24 mouse cellular contexts compared by ENCODE assay signal in the genomic region with DNA sequence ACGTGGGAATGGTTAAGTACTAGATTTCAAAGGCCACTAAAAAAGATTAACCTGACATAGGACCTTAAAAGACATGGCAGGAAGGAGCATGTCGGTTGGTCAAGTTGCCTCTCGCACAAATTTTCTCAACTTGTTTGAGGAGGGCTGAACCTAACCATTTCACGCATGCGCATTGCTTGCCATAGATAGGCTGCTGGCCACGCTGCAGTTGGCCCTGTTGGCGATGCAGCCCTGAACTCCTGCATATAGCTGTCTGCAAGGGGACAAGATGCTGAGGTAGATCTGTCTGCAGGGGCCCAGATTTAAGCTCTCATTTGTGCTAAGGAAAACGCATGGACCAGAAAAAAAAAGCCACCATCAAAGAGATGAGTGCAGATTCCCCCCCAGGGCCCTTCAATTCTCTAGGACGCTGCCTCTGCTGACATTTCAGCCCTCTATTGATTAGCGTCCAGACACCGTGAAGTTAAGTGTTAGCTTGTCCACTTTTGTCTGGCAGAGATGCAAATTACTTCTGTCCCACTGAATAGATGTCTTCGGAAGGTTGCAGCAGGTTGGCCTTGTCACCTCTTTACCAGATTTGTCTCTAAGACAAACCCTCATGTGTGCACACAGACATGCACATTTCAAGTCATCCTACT.
A peak's percentile ranks its signal among the peaks of the same experiment; 100 is the strongest.
DNase-seq lines count a peak whose midpoint lies in the region; ATAC-seq and TF ChIP-seq lines count a peak whose summit lies in the region.
"Had no signal": no experiment of that assay in that cellular context is flagged by ENCODE, and none has a peak within 500 bp of the region (broad histone marks: within the 10 kb centered on the region; RNA-seq: fewer than 3 reads in every experiment).

No protein-coding gene starts in this region.

- H3K9ac ChIP-seq in midbrain, embryonic 11.5 days (ENCODE audit: low read length): no peak overlapping the region
- H3K9ac ChIP-seq in midbrain, postnatal 0 days (replicated peaks; ENCODE audit: low read length, poor library complexity, severe bottlenecking): no peak overlapping the region
- H3K9ac ChIP-seq: embryonic facial prominence, embryonic 15.5 days; forebrain, embryonic 13.5 days; hindbrain, embryonic 15.5 days; intestine, embryonic 15.5 days; limb, embryonic 13.5 days; lung, embryonic 15.5 days had no signal

- H3K4me1 ChIP-seq in midbrain, embryonic 11.5 days (ENCODE audit: control insufficient read depth, insufficient read depth, low read length): peaks cover 33% of the 10 kb centered on the region
- H3K4me1 ChIP-seq in midbrain, postnatal 0 days (ENCODE audit: insufficient read depth, low read length): peaks cover 12% of the 10 kb centered on the region
- H3K4me1 ChIP-seq: intestine, embryonic 15.5 days; lung, embryonic 15.5 days had no signal

- H3K4me3 ChIP-seq in midbrain, embryonic 11.5 days (ENCODE audit: low read depth, low read length): no peak overlapping the region
- H3K4me3 ChIP-seq in midbrain, postnatal 0 days (ENCODE audit: low read depth, low read length): no peak overlapping the region
- H3K4me3 ChIP-seq: embryonic facial prominence, embryonic 10.5 days; embryonic facial prominence, embryonic 15.5 days; forebrain, embryonic 13.5 days; hindbrain, embryonic 15.5 days; intestine, embryonic 15.5 days; limb, embryonic 13.5 days; lung, embryonic 15.5 days had no signal

- H3K4me2 ChIP-seq in midbrain, embryonic 11.5 days: no peak overlapping the region
- no peak overlapping the region for H3K4me2 ChIP-seq in midbrain, postnatal 0 days (ENCODE audit: low read depth, low read length, poor library complexity, severe bottlenecking)
- H3K4me2 ChIP-seq: embryonic facial prominence, embryonic 15.5 days; forebrain, embryonic 13.5 days; hindbrain, embryonic 15.5 days; intestine, embryonic 15.5 days; limb, embryonic 13.5 days; liver, embryonic 11.5 days; lung, embryonic 15.5 days had no signal

- H3K27me3 ChIP-seq in midbrain, embryonic 11.5 days (ENCODE audit: control insufficient read depth, insufficient read depth, low read length): no peaks in the 10 kb centered on the region
- H3K27me3 ChIP-seq in midbrain, postnatal 0 days (ENCODE audit: insufficient read depth, low read length): no peaks in the 10 kb centered on the region
- H3K27me3 ChIP-seq: embryonic facial prominence, embryonic 15.5 days; forebrain, embryonic 13.5 days; hindbrain, embryonic 15.5 days; intestine, embryonic 15.5 days; lung, embryonic 15.5 days had no signal

- peak; percentile 71 for ATAC-seq in midbrain, embryonic 11.5 days (ENCODE audit: low FRiP score)
- ATAC-seq in midbrain, postnatal 0 days (ENCODE audit: low FRiP score): no peak
- ATAC-seq: forebrain, embryonic 13.5 days; intestine, embryonic 15.5 days had no signal

- no peaks in the 10 kb centered on the region for H3K9me3 ChIP-seq in midbrain, embryonic 11.5 days (ENCODE audit: control insufficient read depth, low read length)
- no peaks in the 10 kb centered on the region for H3K9me3 ChIP-seq in midbrain, postnatal 0 days (ENCODE audit: low read length)
- H3K9me3 ChIP-seq: embryonic facial prominence, embryonic 10.5 days; embryonic facial prominence, embryonic 15.5 days; forebrain, embryonic 13.5 days; hindbrain, embryonic 15.5 days; intestine, embryonic 15.5 days; limb, embryonic 13.5 days; lung, embryonic 15.5 days had no signal

- peak; percentile 28 for DNase-seq in heart, adult 11 months
- DNase-seq in heart, adult 18-20 months: no peak
- peak; percentile 91 for DNase-seq in midbrain, embryonic 11.5 days (ENCODE audit: low spot score, missing footprints)
- DNase-seq in midbrain, postnatal 0 days (ENCODE audit: low spot score): no peak
- peak; percentile 10 for DNase-seq in embryo, embryonic 9.5 days (ENCODE audit: extremely low spot score)
- DNase-seq in retina, embryonic 14.5 days (ENCODE audit: low spot score): peak; percentile 26
- no peak for DNase-seq in urinary bladder, postnatal 25 days (ENCODE audit: low spot score)
- no peak for DNase-seq in spleen, postnatal 10 days (ENCODE audit: low spot score in 2 of 2)
- DNase-seq: adrenal gland, adult 8-10 months; cerebellum, adult 11 months; cerebellum, adult 9-10 months; cerebellum, postnatal 36 days; heart, postnatal 14 days; kidney, adult 2 months; kidney, postnatal 4 days had no signal

- no peaks in the 10 kb centered on the region for H3K36me3 ChIP-seq in midbrain, embryonic 11.5 days (ENCODE audit: control insufficient read depth, insufficient read depth, low read length)
- no peaks in the 10 kb centered on the region for H3K36me3 ChIP-seq in midbrain, postnatal 0 days (ENCODE audit: insufficient read depth, low read length)
- H3K36me3 ChIP-seq: embryonic facial prominence, embryonic 10.5 days; embryonic facial prominence, embryonic 15.5 days; G1E; hindbrain, embryonic 15.5 days; intestine, embryonic 15.5 days; limb, embryonic 13.5 days; lung, embryonic 15.5 days had no signal

- WGBS in midbrain, embryonic 11.5 days: 38% methylated on average over 12 of the region's 12 CpGs
- WGBS in midbrain, postnatal 0 days: 30% methylated on average over 12 of the region's 12 CpGs

- H3K27ac ChIP-seq in midbrain, embryonic 11.5 days (ENCODE audit: low read depth, low read length): peak overlapping the region; percentile 41
- H3K27ac ChIP-seq in midbrain, postnatal 0 days (ENCODE audit: low read depth, low read length): no peak overlapping the region
- H3K27ac ChIP-seq: embryonic facial prominence, embryonic 10.5 days; embryonic facial prominence, embryonic 15.5 days; forebrain, embryonic 13.5 days; hindbrain, embryonic 15.5 days; intestine, embryonic 15.5 days; limb, embryonic 13.5 days; lung, embryonic 15.5 days had no signal

- no peak for TF ChIP-seq CTCF in midbrain, postnatal 0 days (IDR thresholded peaks at IDR 0.05)

Comparison
In these comparisons a context has a peak if more than half of its experiments do, and no peak if none do; other contexts are left out.
1. DNase-seq: peak in heart, adult 11 months (single experiment), midbrain, embryonic 11.5 days (single experiment), embryo, embryonic 9.5 days (single experiment) and retina, embryonic 14.5 days (single experiment); none in heart, adult 18-20 months (0 of 2), midbrain, postnatal 0 days (single experiment), urinary bladder, postnatal 25 days (single experiment) and spleen, postnatal 10 days (0 of 2).